Mouse (Mus musculus): ENCODE data around the gene Lrrc4c. TPM values are rescaled to one million over a fixed set of nuclear protein-coding genes. Genes with fewer than 3 reads are reported as not detected.

The Lrrc4c gene
- polyA plus RNA-seq, 1 experiment: 0.06 TPM

GRCm38 (mm10) chr2:96717353-96717752 lies 399.4 kb downstream of the Lrrc4c start:
- Histone ChIP-seq H3K27me3 (ENCODE audit: control insufficient read depth, insufficient read depth, low read length) (no peaks in the 10 kb centered on the region), H3K36me3 (ENCODE audit: control insufficient read depth, insufficient read depth, low read length) (no peaks in the 10 kb centered on the region), H3K4me1 (ENCODE audit: control insufficient read depth, insufficient read depth, low read length) (no peaks in the 10 kb centered on the region), H3K27ac (ENCODE audit: control insufficient read depth, insufficient read depth, low read depth, low read length) (no peak overlapping the region), H3K4me3 (ENCODE audit: control insufficient read depth, low read depth, low read length) (no peak overlapping the region)
- TF ChIP-seq CTCF (IDR thresholded peaks at IDR 0.05; ENCODE audit: control insufficient read depth, insufficient read depth, insufficient replicate concordance, low read depth, low read length): no peak
- TF ChIP-seq POLR2A (IDR thresholded peaks at IDR 0.05; ENCODE audit: control insufficient read depth, low read depth, low read length): no peak

GRCm38 (mm10) chr2:96723395-96723794 lies 405.4 kb downstream of the Lrrc4c start:
- Histone ChIP-seq H3K27me3 (ENCODE audit: control insufficient read depth, insufficient read depth, low read length) (no peaks in the 10 kb centered on the region), H3K36me3 (ENCODE audit: control insufficient read depth, insufficient read depth, low read length) (no peaks in the 10 kb centered on the region), H3K27ac (ENCODE audit: control insufficient read depth, insufficient read depth, low read depth, low read length) (no peak overlapping the region), H3K4me1 (ENCODE audit: control insufficient read depth, insufficient read depth, low read length) (no peaks in the 10 kb centered on the region), H3K4me3 (ENCODE audit: control insufficient read depth, low read depth, low read length) (no peak overlapping the region)
- TF ChIP-seq CTCF (IDR thresholded peaks at IDR 0.05; ENCODE audit: control insufficient read depth, insufficient read depth, insufficient replicate concordance, low read depth, low read length) (no peak), POLR2A (IDR thresholded peaks at IDR 0.05; ENCODE audit: control insufficient read depth, low read depth, low read length) (no peak)

- H3K27me3 ChIP-seq (ENCODE audit: control insufficient read depth, insufficient read depth, low read length): no peaks in the 10 kb centered on the region
- no peak overlapping the region for H3K27ac ChIP-seq (ENCODE audit: control insufficient read depth, insufficient read depth, low read depth, low read length)
- no peak overlapping the region for H3K4me3 ChIP-seq (ENCODE audit: control insufficient read depth, low read depth, low read length)
- H3K36me3 ChIP-seq (ENCODE audit: control insufficient read depth, insufficient read depth, low read length): no peaks in the 10 kb centered on the region
- H3K4me1 ChIP-seq (ENCODE audit: control insufficient read depth, insufficient read depth, low read length): no peaks in the 10 kb centered on the region
- no peak for TF ChIP-seq POLR2A (IDR thresholded peaks at IDR 0.05; ENCODE audit: control insufficient read depth, low read depth, low read length)
- no peak for TF ChIP-seq CTCF (IDR thresholded peaks at IDR 0.05; ENCODE audit: control insufficient read depth, insufficient read depth, insufficient replicate concordance, low read depth, low read length)
These were observed 418.1 kb downstream of the Lrrc4c start for GRCm38 (mm10) chr2:96736081-96736480.

GRCm38 (mm10) chr2:96755066-96755465 lies 437.1 kb downstream of the Lrrc4c start:
- Histone ChIP-seq H3K4me1 (ENCODE audit: control insufficient read depth, insufficient read depth, low read length) (no peaks in the 10 kb centered on the region), H3K36me3 (ENCODE audit: control insufficient read depth, insufficient read depth, low read length) (no peaks in the 10 kb centered on the region), H3K27ac (ENCODE audit: control insufficient read depth, insufficient read depth, low read depth, low read length) (no peak overlapping the region), H3K4me3 (ENCODE audit: control insufficient read depth, low read depth, low read length) (no peak overlapping the region), H3K27me3 (ENCODE audit: control insufficient read depth, insufficient read depth, low read length) (no peaks in the 10 kb centered on the region)
- TF ChIP-seq CTCF (IDR thresholded peaks at IDR 0.05; ENCODE audit: control insufficient read depth, insufficient read depth, insufficient replicate concordance, low read depth, low read length) (no peak), POLR2A (IDR thresholded peaks at IDR 0.05; ENCODE audit: control insufficient read depth, low read depth, low read length) (no peak)

GRCm38 (mm10) chr2:96757701-96758100 lies 439.7 kb downstream of the Lrrc4c start:
- no peaks in the 10 kb centered on the region for H3K36me3 ChIP-seq (ENCODE audit: control insufficient read depth, insufficient read depth, low read length)
- no peaks in the 10 kb centered on the region for H3K4me1 ChIP-seq (ENCODE audit: control insufficient read depth, insufficient read depth, low read length)
- no peak for TF ChIP-seq CTCF (IDR thresholded peaks at IDR 0.05; ENCODE audit: control insufficient read depth, insufficient read depth, insufficient replicate concordance, low read depth, low read length)
- TF ChIP-seq POLR2A (IDR thresholded peaks at IDR 0.05; ENCODE audit: control insufficient read depth, low read depth, low read length): no peak
- H3K27ac ChIP-seq (ENCODE audit: control insufficient read depth, insufficient read depth, low read depth, low read length): no peak overlapping the region
- H3K4me3 ChIP-seq (ENCODE audit: control insufficient read depth, low read depth, low read length): no peak overlapping the region
- H3K27me3 ChIP-seq (ENCODE audit: control insufficient read depth, insufficient read depth, low read length): no peaks in the 10 kb centered on the region

- no peak overlapping the region for H3K4me3 ChIP-seq (ENCODE audit: control insufficient read depth, low read depth, low read length)
- no peaks in the 10 kb centered on the region for H3K4me1 ChIP-seq (ENCODE audit: control insufficient read depth, insufficient read depth, low read length)
- no peak for TF ChIP-seq CTCF (IDR thresholded peaks at IDR 0.05; ENCODE audit: control insufficient read depth, insufficient read depth, insufficient replicate concordance, low read depth, low read length)
- TF ChIP-seq POLR2A (IDR thresholded peaks at IDR 0.05; ENCODE audit: control insufficient read depth, low read depth, low read length): no peak
- no peak overlapping the region for H3K27ac ChIP-seq (ENCODE audit: control insufficient read depth, insufficient read depth, low read depth, low read length)
- no peaks in the 10 kb centered on the region for H3K36me3 ChIP-seq (ENCODE audit: control insufficient read depth, insufficient read depth, low read length)
- no peaks in the 10 kb centered on the region for H3K27me3 ChIP-seq (ENCODE audit: control insufficient read depth, insufficient read depth, low read length)
These were observed 445.6 kb downstream of the Lrrc4c start for GRCm38 (mm10) chr2:96763538-96763937.

GRCm38 (mm10) chr2:96775376-96775775 lies 457.4 kb downstream of the Lrrc4c start:
- no peak overlapping the region for H3K27ac ChIP-seq (ENCODE audit: control insufficient read depth, insufficient read depth, low read depth, low read length)
- H3K36me3 ChIP-seq (ENCODE audit: control insufficient read depth, insufficient read depth, low read length): no peaks in the 10 kb centered on the region
- no peaks in the 10 kb centered on the region for H3K4me1 ChIP-seq (ENCODE audit: control insufficient read depth, insufficient read depth, low read length)
- H3K27me3 ChIP-seq (ENCODE audit: control insufficient read depth, insufficient read depth, low read length): no peaks in the 10 kb centered on the region
- no peak for TF ChIP-seq CTCF (IDR thresholded peaks at IDR 0.05; ENCODE audit: control insufficient read depth, insufficient read depth, insufficient replicate concordance, low read depth, low read length)
- TF ChIP-seq POLR2A (IDR thresholded peaks at IDR 0.05; ENCODE audit: control insufficient read depth, low read depth, low read length): no peak
- no peak overlapping the region for H3K4me3 ChIP-seq (ENCODE audit: control insufficient read depth, low read depth, low read length)
